Mouse (Mus musculus): ENCODE data around the gene Fbxl21.

The Fbxl21 gene

DNA sequence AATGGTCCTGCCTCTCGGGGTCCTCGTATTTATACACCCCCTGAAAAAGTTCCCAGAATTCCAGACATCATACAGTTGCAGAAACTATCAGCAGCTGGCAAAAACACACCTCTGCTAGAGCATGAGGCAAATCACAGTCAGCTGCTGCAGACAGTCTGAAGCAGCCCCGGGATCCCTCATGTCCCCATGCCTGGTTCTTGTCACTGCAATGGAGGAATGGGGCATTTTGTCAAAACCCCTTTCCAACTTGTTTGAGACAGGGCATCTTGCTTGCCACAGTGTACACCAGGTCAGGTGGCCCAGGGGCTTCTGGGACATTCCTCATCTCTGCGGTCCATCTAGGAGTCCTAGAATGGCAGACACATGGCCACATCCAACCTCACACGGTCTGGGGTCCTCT, 12.7 kb downstream of the Fbxl21 start:
- DNase-seq (ENCODE audit: low read depth, low spot score) = no peak

DNA sequence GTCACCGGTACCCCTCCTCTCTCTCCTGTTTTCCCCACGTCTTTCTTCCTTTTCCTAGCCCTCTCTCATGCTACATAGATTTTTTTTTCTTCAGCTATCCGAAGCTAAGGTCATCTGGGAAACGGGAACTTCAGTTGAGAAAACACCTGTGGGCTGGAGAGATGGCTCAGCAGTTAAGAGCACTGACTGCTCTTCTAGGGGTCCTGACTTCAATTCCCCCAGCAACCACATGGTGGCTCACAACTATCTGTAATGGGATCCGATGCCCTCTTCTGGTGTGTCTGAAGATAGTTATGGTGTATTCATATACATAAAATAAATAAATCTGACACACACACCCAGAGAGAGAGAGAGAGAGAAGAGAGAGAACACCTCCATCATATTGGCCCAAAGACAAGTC, 13.3 kb downstream of the Fbxl21 start:
- DNase-seq (ENCODE audit: low read depth, low spot score) = no peak

DNA sequence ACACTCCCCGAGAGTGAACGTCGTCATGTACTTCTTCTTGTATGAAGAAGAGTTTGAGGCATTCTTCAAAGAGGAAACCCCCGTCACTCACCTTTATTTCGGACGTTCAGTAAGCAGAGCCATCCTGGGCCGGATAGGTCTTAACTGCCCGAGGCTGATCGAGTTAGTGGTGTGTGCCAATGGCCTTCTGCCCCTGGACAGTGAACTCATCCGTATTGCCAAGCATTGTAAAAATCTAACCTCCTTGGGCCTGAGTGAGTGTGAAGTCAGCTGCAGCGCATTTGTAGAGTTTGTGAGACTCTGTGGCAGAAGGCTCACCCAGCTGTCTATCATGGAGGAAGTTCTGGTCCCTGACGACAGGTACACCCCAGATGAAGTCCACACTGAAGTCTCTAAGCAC, 14.8 kb downstream of the Fbxl21 start:
- no peak for DNase-seq (ENCODE audit: low read depth, low spot score)

DNA sequence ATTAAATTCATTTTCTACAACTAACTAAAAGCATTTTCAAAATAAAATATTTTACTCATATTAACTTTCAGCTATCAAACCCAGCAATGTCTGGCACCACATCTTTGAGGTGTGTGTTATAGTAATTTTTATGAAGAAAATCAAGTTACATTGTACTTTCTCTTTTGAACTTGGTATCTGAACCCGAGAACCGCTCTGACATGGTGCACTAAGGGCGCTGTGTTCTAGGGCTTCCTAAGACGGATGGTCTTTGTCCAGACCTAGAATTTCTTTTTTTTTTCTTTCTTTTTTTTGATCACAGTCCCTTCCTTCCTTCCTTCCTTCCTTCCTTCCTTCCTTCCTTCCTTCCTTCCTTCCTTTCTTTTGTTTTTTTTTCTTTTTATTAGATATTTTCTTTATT, 17.6 kb downstream of the Fbxl21 start:
- DNase-seq (ENCODE audit: low read depth, low spot score) = no peak

DNA sequence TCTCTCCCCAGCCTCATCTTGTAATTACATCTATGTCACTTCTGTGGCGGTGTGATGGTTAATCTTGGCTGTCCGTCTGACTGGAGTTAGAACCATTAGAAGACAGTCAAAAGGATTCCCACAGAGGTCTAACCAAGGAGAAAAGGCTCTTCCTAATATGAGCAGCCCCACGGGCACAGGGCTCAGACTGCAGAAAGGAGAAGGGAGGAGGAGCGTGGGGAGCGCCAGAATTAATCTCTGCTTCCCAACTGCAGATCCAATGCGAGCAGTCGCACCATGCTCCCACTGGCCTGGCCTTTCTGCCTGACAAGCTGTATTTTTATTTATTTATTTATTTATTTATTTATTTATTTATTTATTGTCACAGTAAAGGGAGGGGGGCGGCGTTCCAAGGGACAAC, 21.5 kb downstream of the Fbxl21 start:
- no peak for DNase-seq (ENCODE audit: low read depth, low spot score)

DNA sequence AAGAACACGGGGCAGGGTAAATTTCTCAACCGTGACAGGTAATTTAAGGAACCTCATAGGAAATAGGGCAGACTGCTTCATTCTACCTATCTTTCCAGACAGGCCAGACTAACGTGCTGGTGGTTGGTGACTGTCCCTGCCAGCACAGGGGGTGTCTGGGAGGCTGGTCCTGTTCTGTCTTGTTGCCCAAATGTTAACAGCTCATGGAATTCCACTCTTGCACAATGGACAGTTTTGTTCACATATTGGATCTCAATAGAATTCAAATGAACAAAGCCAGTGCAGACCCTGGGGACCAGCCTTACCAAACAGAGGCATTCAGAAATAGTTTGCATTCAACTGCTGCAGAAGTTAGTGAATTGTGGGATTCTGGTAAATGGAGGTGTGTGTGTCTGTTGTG, 22.7 kb downstream of the Fbxl21 start:
- DNase-seq (ENCODE audit: low read depth, low spot score) = no peak

DNA sequence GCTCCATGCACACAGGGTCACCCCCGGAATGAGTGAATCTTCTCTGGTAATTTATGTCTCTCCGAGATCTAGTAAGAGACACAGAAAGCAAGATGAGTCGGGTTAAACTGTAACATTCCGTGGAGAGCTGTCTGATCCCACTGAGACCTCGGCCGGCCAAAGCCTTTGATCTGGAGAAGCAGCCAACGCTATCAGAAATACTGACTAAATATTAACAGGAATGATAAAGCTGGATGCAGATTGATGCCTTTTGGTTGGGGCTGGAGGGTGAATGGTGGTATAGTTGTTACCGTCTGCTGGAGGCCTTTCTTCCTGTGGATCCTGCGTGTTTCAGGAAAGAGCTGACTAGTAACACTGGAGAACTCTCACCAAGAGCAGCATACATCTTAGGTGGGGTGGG, 26.1 kb downstream of the Fbxl21 start, which contains the start of gene Lect2:
Lect2 (minus strand) TSS at position 102 of the 400 bp plus-strand sequence.
- no peak for DNase-seq (ENCODE audit: low read depth, low spot score)

DNA sequence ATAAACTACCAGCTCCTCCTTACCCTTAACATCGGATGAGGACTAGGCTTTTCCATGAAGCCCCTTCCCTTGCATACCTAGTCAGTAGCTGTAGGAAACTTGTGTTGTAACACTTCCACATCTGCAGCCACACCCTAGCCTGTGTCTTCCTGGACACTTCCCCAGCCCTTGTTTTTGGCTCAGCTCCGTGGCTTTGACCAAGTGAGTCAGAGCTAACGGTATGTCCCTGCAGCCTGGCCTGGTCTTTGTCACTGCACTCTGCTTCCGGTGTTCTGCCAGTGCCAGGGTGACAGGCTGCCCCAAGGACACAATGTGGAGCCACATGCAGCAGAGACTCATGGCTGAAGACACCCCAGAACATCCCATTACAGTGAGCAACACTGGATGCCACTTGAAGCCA, 27.1 kb downstream of the Fbxl21 start:
- DNase-seq (ENCODE audit: low read depth, low spot score) = no peak

DNA sequence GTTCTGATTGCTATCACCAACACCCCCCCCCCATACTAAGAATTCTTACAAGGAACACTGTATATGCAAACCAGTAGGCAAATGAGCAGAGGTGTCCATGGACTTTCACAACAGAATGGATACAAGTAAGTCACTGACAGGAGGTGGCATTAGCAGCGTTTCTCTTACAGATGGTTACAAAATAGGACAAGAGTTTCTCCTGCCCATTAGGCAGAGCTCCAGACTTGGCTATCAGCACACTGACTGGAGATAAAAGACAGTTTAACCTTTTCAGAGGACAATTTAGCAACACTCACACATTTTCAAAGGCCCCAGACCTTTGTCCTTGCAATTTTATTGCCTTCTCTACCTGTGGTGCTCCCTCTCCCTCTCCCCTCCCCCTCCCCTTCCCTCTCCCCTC, 28.3 kb downstream of the Fbxl21 start:
- no peak for DNase-seq (ENCODE audit: low read depth, low spot score)

DNA sequence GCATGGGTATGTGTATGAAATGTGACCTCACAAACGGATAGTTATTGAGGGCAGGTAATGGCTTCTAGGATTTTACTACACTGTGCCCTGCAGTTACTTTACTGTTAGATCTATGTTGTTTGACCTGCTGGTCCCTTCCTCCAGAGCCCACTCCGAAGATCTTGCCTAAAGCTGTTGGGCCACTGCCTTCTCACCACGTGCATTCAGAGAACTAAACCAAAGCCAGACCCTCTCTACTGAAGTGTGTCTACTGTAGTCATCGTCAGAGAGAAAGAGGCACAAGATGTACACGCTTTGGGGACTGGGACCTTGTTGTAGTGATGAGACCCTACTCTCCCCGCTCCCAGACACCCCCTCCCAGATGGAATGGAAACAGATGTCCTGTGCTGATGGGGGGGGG, 29.4 kb downstream of the Fbxl21 start:
- DNase-seq (ENCODE audit: low read depth, low spot score) = no peak

DNA sequence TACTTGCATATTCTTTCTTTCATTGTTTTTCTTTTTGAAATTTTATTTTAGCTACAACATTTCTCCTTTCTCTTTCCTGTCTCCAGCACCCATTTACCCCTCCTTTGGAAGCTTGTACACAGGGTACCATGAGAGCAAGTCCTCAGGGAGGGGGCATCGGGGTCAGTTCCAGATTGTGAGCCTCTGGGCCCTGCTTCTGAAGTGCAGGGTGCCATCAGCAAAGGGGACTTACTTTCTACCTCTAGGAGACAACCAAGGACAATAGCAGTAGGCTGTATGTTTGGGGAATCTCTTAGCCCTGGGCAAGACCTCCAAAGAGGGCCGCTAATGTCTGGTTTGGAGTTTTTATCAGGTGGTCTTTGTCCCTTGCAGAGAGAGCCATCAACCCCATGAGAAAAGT, 31.7 kb downstream of the Fbxl21 start:
- no peak for DNase-seq (ENCODE audit: low read depth, low spot score)

DNA sequence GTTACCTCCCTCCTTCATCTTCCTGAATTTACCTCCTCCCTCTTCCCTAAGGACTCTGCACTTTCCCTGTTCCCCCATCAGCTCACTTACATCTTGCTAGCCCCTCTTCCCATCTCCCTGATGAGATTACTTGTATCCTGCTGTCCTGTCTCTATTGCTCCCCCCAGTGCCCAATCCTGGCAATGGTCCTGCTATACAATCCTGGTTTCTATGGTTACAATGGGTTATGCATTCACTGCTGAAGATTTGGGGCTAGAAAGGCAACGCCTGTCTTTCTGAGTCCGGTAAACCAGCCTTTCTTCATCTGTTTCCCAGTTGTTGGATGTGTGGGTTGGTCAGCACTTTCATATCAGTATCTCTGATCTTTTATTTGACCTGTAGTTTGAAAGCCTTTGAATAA, 32.1 kb downstream of the Fbxl21 start:
- DNase-seq (ENCODE audit: low read depth, low spot score) = peak; percentile 66

DNA sequence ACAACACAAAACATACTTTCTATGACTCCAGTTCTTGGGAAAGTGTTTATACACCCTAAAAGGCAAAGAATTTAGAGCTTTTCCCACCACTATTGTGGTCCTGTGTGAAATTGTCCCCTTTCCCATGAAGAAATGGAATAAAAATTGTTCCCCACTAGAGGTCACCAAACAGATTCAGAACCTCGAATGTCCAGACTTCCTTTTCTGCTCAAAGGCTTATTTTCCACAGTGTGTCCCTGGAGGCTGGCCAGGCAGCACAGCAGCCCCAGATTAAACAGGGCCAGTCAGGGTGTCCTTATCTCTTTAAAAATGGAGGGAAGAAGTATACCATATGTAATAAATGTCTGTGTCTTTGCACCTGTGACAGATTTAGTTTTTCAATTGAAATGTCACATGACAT, 33.7 kb downstream of the Fbxl21 start:
- no peak for DNase-seq (ENCODE audit: low read depth, low spot score)

DNA sequence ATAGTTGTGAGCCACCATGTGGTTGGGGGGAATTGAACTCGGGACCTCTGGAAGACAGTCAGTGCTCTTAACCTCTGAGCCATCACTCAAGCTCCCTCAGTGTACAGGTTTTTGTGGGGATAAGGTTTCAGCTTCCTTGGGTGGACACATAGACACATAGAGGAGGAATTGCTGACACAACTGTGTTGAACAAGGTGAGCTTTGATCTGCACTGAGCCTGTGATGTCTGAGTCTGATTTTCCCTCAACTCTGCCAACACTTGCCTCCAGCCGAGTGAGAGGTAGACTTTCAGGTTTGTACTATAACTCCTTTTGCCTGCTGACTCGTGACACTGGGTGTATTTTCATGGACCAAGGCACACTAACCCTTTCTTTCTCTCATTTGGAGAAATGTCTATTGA, 34.4 kb downstream of the Fbxl21 start:
- no peak for DNase-seq (ENCODE audit: low read depth, low spot score)

DNA sequence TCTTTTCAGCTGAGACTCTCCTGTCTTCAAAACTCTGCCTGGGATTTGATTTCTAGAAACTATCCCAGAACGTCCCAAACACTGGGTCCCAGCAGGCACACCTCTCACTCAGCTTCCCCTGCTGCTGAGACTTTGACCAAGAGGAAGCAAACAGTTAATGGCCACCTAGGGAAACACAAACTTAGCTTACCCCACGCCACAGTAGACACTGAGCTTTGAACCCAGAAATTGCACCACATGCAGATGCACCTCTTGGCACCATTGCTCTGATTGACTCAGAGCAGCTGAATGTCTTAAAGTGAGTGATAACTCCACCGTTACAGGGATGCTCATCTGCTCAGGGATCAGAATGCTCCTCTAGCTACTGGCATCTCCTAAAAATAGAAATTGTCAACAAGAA, 36.5 kb downstream of the Fbxl21 start:
- no peak for DNase-seq (ENCODE audit: low read depth, low spot score)

DNA sequence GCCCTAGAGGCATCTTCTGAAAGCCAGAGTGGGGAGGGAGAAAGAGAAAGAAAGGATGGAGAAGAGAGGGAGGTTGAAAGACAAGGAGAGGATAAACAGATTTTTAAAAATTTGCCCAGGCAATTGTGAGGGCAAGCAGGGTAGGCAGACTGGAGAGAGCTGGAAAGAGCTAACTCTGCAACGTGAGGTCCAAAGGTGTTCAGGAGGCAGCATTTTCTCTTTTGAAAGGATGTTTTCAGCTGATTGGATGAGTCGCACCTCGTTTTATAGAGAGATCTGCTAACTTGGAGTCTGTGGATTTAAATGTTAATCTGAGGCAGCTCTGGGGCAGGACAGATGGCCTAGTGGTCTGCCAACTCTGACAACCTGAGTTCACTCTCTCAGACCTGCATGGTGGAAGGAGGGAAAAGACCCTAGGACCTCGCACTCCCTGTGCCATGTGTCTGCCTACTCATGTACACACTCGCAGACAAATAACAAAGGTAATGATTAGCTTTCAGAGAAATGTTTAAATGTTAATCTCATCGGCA, 37.6 kb downstream of the Fbxl21 start:
- no peak for DNase-seq (ENCODE audit: low read depth, low spot score)

DNA sequence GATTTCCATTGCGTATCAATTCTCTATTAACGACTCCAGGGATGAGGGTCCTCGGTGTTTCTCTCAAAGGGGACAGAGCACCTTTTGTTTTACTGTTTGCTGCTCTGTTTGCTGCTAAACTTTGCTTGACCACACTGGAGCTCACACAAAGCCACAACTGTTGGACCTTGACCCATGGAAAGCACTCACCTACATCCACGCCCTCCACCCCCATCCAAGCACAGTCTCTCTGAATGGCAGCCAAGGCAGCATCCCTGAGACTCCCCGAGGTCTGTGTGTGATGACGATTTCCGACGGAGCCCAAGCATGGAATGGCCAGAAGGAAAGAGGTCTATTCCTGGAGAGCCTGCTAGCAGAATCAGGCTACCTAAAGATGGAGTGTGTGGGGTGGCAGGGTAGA, 38.9 kb downstream of the Fbxl21 start:
- DNase-seq (ENCODE audit: low read depth, low spot score) = no peak

DNA sequence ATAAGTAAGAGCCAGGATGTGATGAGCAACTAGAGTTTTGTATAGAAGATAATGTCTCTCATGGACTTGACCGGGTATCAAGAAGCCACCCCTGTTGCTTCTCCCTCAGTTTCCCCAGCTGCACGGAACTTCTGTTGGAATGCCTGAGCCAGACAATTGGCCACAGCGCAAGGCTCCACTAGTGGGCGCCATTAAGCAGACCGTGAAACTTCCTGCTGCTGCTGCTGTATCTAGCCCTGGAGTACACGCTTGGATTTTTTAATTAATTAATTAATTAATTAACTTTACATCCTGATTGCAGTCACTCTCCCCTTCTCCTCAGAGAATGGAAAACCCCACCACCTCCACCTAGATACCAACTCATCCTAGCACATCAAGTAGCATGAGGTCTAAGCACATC, 40.8 kb downstream of the Fbxl21 start:
- DNase-seq (ENCODE audit: low read depth, low spot score) = peak; percentile 36

DNA sequence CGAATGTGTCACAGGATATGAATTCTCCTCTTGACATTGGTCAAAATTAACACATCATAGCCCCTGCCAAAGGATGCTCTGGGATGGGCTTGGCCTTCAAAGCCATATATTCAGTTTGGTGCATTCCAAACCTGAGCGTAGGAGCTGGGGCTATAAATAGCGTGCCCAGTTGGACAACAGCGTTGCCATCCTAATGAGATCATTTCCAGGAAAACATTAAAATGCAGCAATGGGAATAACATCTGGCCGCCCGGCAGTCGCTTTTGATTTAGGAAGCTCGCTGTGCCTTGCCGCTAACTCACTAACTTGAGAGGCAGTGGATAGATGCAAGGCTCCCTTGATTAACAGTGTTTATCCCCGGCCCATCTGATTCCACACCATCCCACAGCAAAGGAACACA, 44.1 kb downstream of the Fbxl21 start:
- DNase-seq (ENCODE audit: low read depth, low spot score) = no peak

DNA sequence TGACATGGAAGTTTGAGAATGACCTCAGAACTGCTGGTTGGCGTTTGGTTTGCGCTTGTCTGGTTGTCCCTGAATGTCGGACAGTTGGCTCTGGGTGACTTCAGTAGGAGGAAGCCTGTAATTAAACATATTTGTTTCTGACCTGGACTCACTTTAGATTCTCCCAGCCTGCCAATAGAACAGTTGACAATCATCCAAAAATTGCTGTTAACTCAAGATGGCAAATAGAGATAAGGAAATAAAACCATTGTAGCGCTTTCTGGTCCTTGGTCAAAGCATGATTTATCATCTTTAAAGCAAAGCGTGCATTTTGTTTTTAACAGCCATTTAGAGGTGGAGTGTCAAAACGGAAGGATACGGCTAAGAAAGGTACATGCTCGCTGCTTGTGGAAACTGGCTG, 49.4 kb downstream of the Fbxl21 start:
- DNase-seq (ENCODE audit: low read depth, low spot score) = no peak

DNA sequence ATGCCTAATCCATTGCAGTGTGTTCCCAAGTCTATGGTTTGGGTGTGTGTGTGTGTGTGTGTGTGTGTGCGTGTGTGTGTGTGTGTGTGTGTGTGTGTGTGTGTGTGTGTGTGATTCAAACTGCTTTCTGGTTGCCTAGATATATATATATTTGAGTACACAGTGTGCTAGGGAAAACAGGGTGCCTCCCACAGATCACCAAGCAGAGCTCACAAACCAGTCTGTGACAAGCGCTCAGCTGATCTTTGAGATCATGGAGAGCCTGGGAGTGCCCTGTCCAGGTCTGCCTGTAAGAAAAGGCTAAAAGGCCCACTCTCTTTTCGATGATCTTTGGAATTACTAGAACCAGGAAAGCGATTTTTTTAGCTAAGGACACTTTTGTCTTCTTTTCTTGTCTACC, 52.8 kb downstream of the Fbxl21 start:
- no peak for DNase-seq (ENCODE audit: low read depth, low spot score)

DNA sequence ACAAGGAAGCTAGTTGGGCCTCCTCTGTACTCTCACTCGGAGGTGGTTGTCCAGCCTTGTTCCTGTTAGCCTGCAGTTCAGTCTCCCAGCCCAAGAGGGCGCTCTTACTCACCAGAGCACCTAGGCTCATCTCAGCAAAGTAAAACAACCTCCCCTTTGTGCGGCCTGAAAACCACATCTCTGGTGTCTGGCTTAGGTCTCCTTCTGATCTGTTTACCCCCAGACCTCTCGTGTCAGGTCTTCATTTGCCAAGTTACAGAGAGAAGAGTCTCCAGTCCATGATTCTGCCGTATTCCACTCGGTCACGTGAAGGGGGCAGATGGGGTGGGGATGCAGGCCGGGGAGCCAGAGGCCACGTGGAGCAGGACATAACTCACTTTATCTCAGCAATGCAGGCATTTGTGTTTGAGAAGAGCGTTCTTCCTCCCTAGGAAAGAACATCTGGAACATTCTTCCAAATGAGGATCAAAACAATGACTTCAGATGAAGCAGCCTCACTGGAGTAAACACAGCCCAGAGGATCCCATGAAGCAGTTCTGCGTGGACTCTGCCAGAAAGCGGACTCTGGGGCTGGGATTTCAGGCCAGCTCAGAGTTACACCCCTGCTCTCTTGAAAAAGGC, 53.5 kb downstream of the Fbxl21 start:
- peak; percentile 63 for DNase-seq (ENCODE audit: low read depth, low spot score)

DNA sequence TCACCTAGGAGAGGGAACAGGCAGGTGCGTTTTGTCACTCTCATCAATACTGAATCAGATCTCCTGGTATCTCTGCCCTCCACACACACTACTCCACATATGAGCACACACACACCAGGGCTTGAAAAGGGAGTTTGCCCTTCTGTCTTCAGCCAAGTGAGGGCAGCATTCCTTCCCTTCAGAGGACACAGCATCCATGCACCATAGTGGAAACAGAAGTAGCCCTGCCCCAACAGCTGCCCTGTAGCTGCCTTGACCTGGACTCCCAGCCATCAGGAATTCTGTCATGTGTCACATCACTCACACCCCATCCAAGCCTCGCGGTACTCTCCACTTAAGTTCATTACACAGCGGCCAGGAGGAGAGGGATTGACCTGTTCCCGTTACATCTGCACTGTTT, 55.8 kb downstream of the Fbxl21 start:
- DNase-seq (ENCODE audit: low read depth, low spot score) = no peak

DNA sequence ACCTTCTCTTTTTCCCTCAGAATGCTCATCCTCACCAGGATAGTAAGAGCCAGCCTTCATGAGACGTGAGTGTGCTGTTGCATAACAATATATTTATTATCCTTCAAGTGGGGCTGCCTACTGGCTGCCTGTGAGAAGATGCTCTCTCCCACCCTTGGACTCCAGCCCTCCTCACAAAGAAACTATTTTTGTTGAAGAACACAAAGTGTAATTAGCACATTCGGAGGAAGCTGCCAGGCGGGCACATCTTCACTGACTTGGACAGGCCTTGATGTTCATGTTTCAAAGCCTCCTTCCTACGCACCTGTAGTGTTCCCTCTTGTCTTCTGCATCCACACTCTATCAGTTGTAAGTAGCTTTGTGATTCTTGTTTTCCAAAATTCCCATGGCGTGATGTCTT, 58.2 kb downstream of the Fbxl21 start:
- no peak for DNase-seq (ENCODE audit: low read depth, low spot score)
